Mouse (Mus musculus) intestine, embryonic 16.5 days (tissue): Measurements from ENCODE around the gene Gadl1. TPM values are rescaled to one million over a fixed set of nuclear protein-coding genes. Genes with fewer than 3 reads are reported as not detected.
"Not testable (repeated sequence)": the region's sequence is repeated elsewhere in the genome, so short reads cannot be mapped to it uniquely, and the experiment has no call there.

Experiments used
- ATAC-seq: fragments of 200-750 bp; cut with Nextera tagmentation; 2 replicates; pipeline ENCODE4 v1.8.0; 2017; ENCODE audit warnings: moderate TSS enrichment, moderate library complexity
- H3K27ac ChIP-seq: fragments of 300-500 bp; sonication (generic); 2 replicates; pipeline ENCODE4 v1.5.1; 2014; ENCODE audit warnings: mild to moderate bottlenecking, low read length
- H3K27me3 ChIP-seq: fragments of 300-500 bp; sonication (generic); replicated peaks from 2 replicates; pipeline ENCODE4 v1.6.1; 2014; ENCODE audit warnings: low read length, control low read depth, mixed read lengths; ENCODE audit not compliant: control insufficient read depth, insufficient read depth
- H3K36me3 ChIP-seq: fragments of 300-500 bp; sonication (generic); 2 replicates; pipeline ENCODE4 v1.6.1; 2014; ENCODE audit warnings: low read length, control low read depth; ENCODE audit not compliant: control insufficient read depth, insufficient read depth
- H3K4me1 ChIP-seq: fragments of 300-500 bp; sonication (generic); 2 replicates; pipeline ENCODE4 v1.6.1; 2014; ENCODE audit warnings: low read length, control low read depth, mixed read lengths; ENCODE audit not compliant: control insufficient read depth, insufficient read depth
- H3K4me2 ChIP-seq: fragments of 300-500 bp; sonication (generic); 2 replicates; pipeline ENCODE4 v1.6.1; 2014; ENCODE audit warnings: low read depth, low read length, control low read depth
- H3K4me3 ChIP-seq: fragments of 300-500 bp; sonication (generic); 2 replicates; pipeline ENCODE4 v1.5.1; 2014; ENCODE audit warnings: mild to moderate bottlenecking, low read length
- H3K9ac ChIP-seq: fragments of 300-500 bp; sonication (generic); 2 replicates; pipeline ENCODE4 v1.6.1; 2014; ENCODE audit warnings: low read depth, low read length
- H3K9me3 ChIP-seq: fragments of 300-500 bp; sonication (generic); 2 replicates; pipeline ENCODE4 v1.6.1; 2016; ENCODE audit warnings: low read length, control low read depth; ENCODE audit not compliant: control insufficient read depth
- WGBS: fragments of 180-500 bp; shearing (Covaris S2); extraction: QIAGEN DNeasy Blood & Tissue Kit; methylation state at CpG from one replicate; pipeline ENCODE4 v1.1.7; 2014; 5-methylcytosine and 5-hydroxymethylcytosine counted together
- polyA plus RNA-seq: library from polyadenylated mRNA; unstranded; fragments of >200 nt; fragmentation: Nextera tagmentation; extraction: Ambion mirVana; gene quantifications from 2 replicates; pipeline ENCODE4 v1.2.1, GENCODE M21; 2015

Gadl1 gene
- polyA plus RNA-seq, 1 experiment from 2014 or later = 0.21 TPM

DNA sequence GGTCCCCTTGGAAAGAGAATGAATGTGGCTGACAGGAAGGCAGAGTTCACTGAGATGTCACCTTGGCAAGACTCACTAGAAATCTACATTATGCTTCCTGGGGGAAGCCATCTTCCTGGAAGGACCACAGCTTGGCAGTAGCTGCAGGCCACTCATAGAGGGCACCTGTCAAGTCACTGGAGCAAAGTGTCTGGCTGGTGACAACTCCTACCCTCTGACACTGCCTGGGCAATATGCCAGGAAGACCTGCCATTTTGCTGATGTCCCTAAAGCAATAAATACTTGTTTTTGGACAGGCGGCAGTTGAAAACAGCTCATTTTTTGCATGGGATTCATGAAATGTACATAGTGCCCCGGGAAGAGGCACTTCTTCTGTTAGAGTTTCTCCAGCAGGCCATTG, 119.8 kb downstream of the Gadl1 start:
- H3K4me3 ChIP-seq = no peak overlapping the region
- H3K27ac ChIP-seq = no peak overlapping the region
- peaks cover 4% of the 10 kb centered on the region; the same call in 1 of the 2 replicates for H3K4me1 ChIP-seq
- H3K36me3 ChIP-seq = no peaks in the 10 kb centered on the region
- H3K27me3 ChIP-seq = no peaks in the 10 kb centered on the region
- 89% methylated on average over 2 of the region's 2 CpGs for WGBS
- no peak overlapping the region for H3K9ac ChIP-seq
- no peaks in the 10 kb centered on the region for H3K9me3 ChIP-seq
- ATAC-seq = no peak
- no peak overlapping the region for H3K4me2 ChIP-seq

DNA sequence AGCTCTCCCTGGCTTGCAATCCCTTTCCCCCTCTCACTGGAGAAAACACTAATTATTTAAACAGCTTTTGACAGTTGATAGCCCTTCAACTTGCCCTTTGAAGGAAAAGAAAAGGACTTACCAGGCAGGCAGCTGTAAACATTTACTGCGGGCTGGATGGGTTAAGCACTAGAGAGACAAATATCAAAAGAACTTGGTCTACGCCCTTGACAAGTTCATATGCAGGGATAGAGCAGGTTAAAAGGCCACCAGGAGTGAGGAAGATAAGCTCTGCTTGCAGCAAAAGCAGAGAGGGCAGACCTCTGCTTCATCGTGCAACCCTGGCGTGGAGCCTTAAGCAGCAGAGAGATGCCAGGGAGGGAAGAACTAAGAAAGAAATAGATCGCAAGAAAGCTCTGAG, 123.5 kb downstream of the Gadl1 start:
- peaks cover 4% of the 10 kb centered on the region; the same call in 1 of the 2 replicates for H3K4me1 ChIP-seq
- no peak overlapping the region for H3K4me2 ChIP-seq
- no peaks in the 10 kb centered on the region for H3K9me3 ChIP-seq
- 38% methylated on average over 5 of the region's 5 CpGs for WGBS
- no peaks in the 10 kb centered on the region for H3K36me3 ChIP-seq
- no peak overlapping the region for H3K4me3 ChIP-seq
- H3K27me3 ChIP-seq = no peaks in the 10 kb centered on the region
- no peak overlapping the region for H3K27ac ChIP-seq
- ATAC-seq = no peak
- H3K9ac ChIP-seq = no peak overlapping the region

DNA sequence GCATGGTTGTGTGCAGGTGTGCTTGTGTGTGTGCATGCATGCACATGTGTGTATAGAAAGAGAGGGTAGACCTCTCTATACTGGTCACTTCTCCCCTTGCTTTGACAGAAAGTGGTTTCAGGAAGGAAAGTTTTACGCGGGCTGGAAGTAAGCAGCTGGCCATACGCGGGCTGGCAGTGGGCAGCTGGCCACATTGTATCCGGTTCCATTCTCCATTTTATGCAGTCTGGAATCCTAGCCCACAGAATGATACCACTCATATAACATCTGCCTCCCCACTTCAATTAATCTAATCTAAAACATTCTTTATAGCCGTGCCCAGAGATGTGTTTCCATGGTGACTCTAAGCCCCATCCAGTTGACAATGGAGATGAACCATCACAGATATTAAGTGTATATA, 129.0 kb downstream of the Gadl1 start:
- ATAC-seq = no peak
- Histone ChIP-seq H3K4me2 (no peak overlapping the region), H3K9me3 (no peaks in the 10 kb centered on the region), H3K9ac (no peak overlapping the region), H3K36me3 (no peaks in the 10 kb centered on the region), H3K4me1 (no peaks in the 10 kb centered on the region), H3K27me3 (no peaks in the 10 kb centered on the region), H3K27ac (no peak overlapping the region), H3K4me3 (no peak overlapping the region)
- 70% methylated on average over 6 of the region's 6 CpGs for WGBS

DNA sequence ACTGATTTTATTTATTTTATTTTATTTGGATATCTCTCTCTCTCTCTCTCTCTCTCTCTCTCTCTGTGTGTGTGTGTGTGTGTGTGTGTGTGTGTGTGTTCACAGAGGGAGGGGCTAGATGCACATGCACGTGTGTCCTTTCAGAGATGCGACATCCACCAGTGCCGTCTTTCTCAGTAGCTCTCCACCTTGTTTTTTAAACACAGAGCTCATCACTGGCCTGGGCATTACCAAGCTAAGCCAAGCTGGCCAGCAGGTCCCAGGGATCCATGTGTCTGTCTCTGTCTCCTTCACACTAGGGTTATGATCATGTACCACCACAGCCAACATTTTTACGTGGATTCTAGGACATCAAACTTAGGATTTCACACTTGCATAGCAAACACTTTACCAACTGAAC, 130.7 kb downstream of the Gadl1 start:
- no peak overlapping the region for H3K9ac ChIP-seq
- H3K4me2 ChIP-seq = no peak overlapping the region
- no peak overlapping the region for H3K27ac ChIP-seq
- H3K36me3 ChIP-seq = no peaks in the 10 kb centered on the region
- H3K27me3 ChIP-seq = no peaks in the 10 kb centered on the region
- ATAC-seq = no peak
- no peaks in the 10 kb centered on the region for H3K9me3 ChIP-seq
- 68% methylated on average over 4 of the region's 4 CpGs for WGBS
- H3K4me3 ChIP-seq = no peak overlapping the region
- H3K4me1 ChIP-seq = no peaks in the 10 kb centered on the region

DNA sequence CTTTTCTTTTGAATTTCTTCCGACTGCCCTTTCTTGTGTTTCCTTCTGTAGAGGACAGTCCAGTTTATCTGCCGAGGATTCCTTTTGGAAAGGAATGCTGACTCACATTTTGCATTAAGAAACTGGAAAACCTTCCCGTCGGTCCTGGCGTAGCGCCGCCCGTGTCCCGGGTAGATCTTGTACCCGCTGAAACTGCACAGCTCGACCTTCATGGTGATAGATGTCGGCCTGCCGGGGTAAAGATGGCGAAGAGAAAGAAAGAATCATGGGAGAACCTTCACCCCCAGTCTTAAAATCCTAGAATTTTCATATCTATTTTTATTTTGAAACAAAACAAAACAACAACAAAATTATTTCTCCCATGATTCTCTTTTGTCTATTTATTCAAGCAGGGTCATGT, 131.6 kb downstream of the Gadl1 start:
- H3K36me3 ChIP-seq, H3K9ac ChIP-seq, H3K27me3 ChIP-seq, ATAC-seq, H3K9me3 ChIP-seq, H3K4me3 ChIP-seq, H3K4me1 ChIP-seq, H3K27ac ChIP-seq, H3K4me2 ChIP-seq: not testable (repeated sequence)
- 97% methylated on average over 14 of the region's 14 CpGs for WGBS

DNA sequence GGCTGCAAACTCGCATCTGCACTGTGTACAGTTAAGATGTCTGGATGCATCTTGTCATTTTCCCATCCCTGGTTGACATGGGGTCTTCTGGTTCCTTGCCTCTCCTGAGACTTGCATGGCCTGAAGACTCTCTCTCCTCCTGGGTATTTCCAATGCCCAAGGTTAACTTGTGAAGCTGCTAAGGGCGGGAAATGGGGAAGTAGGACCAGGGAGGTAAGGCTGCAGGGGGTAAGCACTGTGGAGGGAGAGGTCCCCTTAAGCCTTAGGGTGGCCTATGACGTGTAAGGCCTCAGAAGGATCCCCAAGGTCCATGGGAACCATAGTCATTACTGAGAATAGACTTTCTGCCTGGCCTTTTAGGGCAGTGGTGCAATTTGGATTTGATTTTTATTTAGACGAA, 132.1 kb downstream of the Gadl1 start:
- H3K4me3 ChIP-seq = no peak overlapping the region
- H3K4me1 ChIP-seq = no peaks in the 10 kb centered on the region
- no peaks in the 10 kb centered on the region for H3K36me3 ChIP-seq
- no peak overlapping the region for H3K27ac ChIP-seq
- H3K9me3 ChIP-seq = no peaks in the 10 kb centered on the region
- no peak for ATAC-seq
- H3K27me3 ChIP-seq = no peaks in the 10 kb centered on the region
- H3K4me2 ChIP-seq = no peak overlapping the region
- no peak overlapping the region for H3K9ac ChIP-seq
- WGBS = 71% methylated on average over 4 of the region's 4 CpGs

DNA sequence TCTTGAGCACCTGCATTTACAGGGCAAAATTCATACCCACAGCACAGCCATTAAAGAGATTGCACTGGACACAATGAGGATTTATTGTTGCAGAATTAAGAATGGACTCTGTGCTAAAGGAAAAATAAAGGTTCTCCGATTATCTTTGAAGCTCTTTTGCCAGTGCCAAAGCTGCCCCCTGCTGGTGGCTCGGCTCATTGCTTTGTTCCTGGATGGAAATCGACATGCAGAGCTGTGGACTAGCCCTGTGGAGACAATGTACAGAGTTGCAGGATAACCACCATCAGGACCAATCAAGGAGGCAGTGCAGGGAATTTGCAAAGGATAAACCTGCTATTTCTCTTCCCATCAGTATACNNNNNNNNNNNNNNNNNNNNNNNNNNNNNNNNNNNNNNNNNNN, 132.5 kb downstream of the Gadl1 start:
- Histone ChIP-seq H3K9ac (no peak overlapping the region), H3K27me3 (no peaks in the 10 kb centered on the region), H3K4me3 (no peak overlapping the region), H3K27ac (no peak overlapping the region), H3K4me2 (no peak overlapping the region), H3K4me1 (no peaks in the 10 kb centered on the region), H3K36me3 (no peaks in the 10 kb centered on the region), H3K9me3 (no peaks in the 10 kb centered on the region)
- 11% methylated on average over 3 of the region's 3 CpGs for WGBS
- no peak for ATAC-seq

DNA sequence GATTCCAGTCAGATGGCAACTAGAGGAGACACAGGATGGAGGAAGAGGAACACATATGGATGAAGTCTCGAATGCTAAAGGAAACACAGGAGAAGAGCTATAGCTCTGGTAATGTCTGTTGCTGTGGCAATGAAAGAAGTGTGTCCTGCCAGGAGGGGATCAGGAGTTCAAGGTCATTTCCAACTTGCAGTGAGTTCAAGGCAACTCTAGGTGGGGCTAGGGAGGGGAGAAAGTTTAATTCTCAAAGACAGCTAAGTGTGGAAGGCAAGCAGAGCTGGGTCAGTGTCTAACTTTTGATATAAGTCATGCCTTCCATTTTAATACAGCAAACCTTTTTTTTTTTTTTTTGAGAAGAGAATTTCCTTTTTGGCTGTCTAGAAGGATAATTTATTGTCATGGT, 140.7 kb downstream of the Gadl1 start:
- no peak for ATAC-seq
- Histone ChIP-seq H3K36me3 (no peaks in the 10 kb centered on the region), H3K4me2 (no peak overlapping the region), H3K4me3 (no peak overlapping the region), H3K4me1 (no peaks in the 10 kb centered on the region), H3K27me3 (no peaks in the 10 kb centered on the region), H3K9me3 (no peaks in the 10 kb centered on the region), H3K27ac (no peak overlapping the region), H3K9ac (no peak overlapping the region)
- WGBS = 92% methylated on average over 1 of the region's 1 CpGs

DNA sequence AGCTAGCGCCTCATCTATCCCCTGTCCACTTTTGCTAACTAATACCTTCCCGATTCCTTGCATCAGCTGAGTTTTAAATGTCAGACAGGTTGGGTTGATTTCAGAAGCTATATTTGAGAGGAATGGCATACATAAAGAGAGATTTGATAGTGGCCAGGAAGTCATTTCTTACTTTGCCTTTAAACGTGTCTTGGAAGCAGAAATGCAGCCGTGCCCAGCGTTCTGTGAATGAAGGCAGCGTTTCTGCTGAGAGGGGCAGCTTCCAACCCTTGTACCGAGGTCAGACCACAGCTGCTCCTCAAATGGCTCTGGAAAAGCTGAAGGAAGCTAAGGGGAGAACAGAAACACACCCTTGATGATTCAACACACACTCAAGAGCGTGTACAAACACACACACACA, 144.7 kb downstream of the Gadl1 start:
- WGBS = 58% methylated on average over 8 of the region's 8 CpGs
- H3K4me2 ChIP-seq = no peak overlapping the region
- ATAC-seq = no peak
- H3K4me3 ChIP-seq = no peak overlapping the region
- H3K27ac ChIP-seq = no peak overlapping the region
- no peaks in the 10 kb centered on the region for H3K36me3 ChIP-seq
- H3K9me3 ChIP-seq = no peaks in the 10 kb centered on the region
- no peaks in the 10 kb centered on the region for H3K4me1 ChIP-seq
- H3K27me3 ChIP-seq = no peaks in the 10 kb centered on the region
- H3K9ac ChIP-seq = no peak overlapping the region

DNA sequence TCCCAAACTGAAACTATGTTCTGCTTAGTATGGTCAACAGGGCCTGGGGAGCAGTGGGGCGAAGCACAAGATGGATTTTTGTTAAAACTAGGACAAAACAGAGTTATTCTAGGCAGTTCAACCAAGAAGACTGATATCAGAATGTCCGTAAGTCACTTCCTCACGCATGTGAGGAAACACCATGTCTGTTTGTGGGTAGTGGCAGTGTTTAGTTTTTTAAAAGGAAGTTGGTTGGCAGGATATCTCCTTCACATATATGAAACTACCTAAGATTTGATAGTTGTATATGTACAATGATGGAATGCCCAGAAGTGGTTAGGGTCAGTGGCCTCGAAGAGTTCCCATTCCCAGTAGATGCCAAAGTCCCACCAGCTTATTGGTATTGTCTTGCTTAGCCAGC, 149.2 kb downstream of the Gadl1 start:
- Histone ChIP-seq H3K4me3 (no peak overlapping the region), H3K36me3 (no peaks in the 10 kb centered on the region), H3K4me1 (no peaks in the 10 kb centered on the region), H3K9me3 (no peaks in the 10 kb centered on the region), H3K9ac (no peak overlapping the region), H3K4me2 (no peak overlapping the region), H3K27ac (no peak overlapping the region), H3K27me3 (no peaks in the 10 kb centered on the region)
- 94% methylated on average over 4 of the region's 4 CpGs for WGBS
- ATAC-seq = no peak
